9 mouse cellular contexts compared by ENCODE assay signal in the genomic region with DNA sequence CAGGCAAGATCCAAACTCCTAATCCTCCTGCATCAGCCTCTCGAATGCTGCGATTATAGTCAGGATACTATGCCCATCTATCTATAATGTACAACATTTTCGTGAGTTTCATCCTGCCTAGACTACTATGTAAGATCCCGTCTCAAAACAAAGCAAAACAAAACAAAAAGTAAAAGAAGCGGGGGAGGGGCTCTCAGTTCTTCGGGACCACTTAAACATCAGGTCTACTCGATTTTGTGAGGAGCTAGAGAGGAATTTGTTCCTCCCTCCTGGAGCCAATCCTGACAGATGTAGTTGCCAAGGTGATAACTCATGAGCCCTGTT. TPM values are rescaled to one million over a fixed set of nuclear protein-coding genes. Genes with fewer than 3 reads are reported as not detected.
DNase-seq lines count a peak whose midpoint lies in the region; ATAC-seq and TF ChIP-seq lines count a peak whose summit lies in the region.
"Had no signal": no experiment of that assay in that cellular context is flagged by ENCODE, and none has a peak within 500 bp of the region (broad histone marks: within the 10 kb centered on the region; RNA-seq: fewer than 3 reads in every experiment).

No protein-coding gene starts in this region.

- no peaks in the 10 kb centered on the region for H3K27me3 ChIP-seq in lung, embryonic 15.5 days
- no peaks in the 10 kb centered on the region for H3K27me3 ChIP-seq in limb, embryonic 11.5 days (ENCODE audit: control insufficient read depth, insufficient read depth, low read length)
- H3K27me3 ChIP-seq in neural tube, embryonic 15.5 days (replicated peaks): no peaks in the 10 kb centered on the region

- no peak for ATAC-seq in lung, embryonic 15.5 days (ENCODE audit: borderline replicate concordance, extremely low read depth, low FRiP score, low TSS enrichment)
- ATAC-seq in limb, embryonic 11.5 days (ENCODE audit: insufficient number of reproducible peaks, low FRiP score, low TSS enrichment, low read depth): no peak
- no peak; the same call in 1 of the 2 replicates for ATAC-seq in neural tube, embryonic 15.5 days (ENCODE audit: low FRiP score)

- WGBS in lung, embryonic 15.5 days: 32% methylated on average over 7 of the region's 7 CpGs
- whole genome bisulfite sequencing in limb, embryonic 11.5 days: 49% methylated on average over 7 of the region's 7 CpGs
- 47% methylated on average over 7 of the region's 7 CpGs for WGBS in neural tube, embryonic 15.5 days

- H3K4me2 ChIP-seq in lung, embryonic 15.5 days: peak overlapping the region; percentile 57
- peak overlapping the region; percentile 34 for H3K4me2 ChIP-seq in limb, embryonic 11.5 days (ENCODE audit: low read depth, severe bottlenecking)
- peak overlapping the region; percentile 45 for H3K4me2 ChIP-seq in neural tube, embryonic 15.5 days

- no peak for TF ChIP-seq POLR2A in embryonic fibroblast, embryonic 13.5 days (IDR thresholded peaks at IDR 0.05; ENCODE audit: low read depth, low read length)

- H3K4me1 ChIP-seq in lung, embryonic 15.5 days: peaks cover 7% of the 10 kb centered on the region
- no peaks in the 10 kb centered on the region; the same call in 1 of the 2 replicates for H3K4me1 ChIP-seq in embryonic fibroblast, embryonic 13.5 days (ENCODE audit: control insufficient read depth, insufficient read depth, low read length)
- H3K4me1 ChIP-seq in limb, embryonic 11.5 days (ENCODE audit: control insufficient read depth, insufficient read depth, low read length): 0 out of 2 replicates have a peak, but pooled peaks cover 3% of the 10 kb centered on the region
- peaks cover 16% of the 10 kb centered on the region for H3K4me1 ChIP-seq in neural tube, embryonic 15.5 days

- 0 out of 2 replicates have a peak overlapping the region, but pooled peaks have one; percentile 27 for H3K27ac ChIP-seq in lung, embryonic 15.5 days
- H3K27ac ChIP-seq in embryonic fibroblast, embryonic 13.5 days (ENCODE audit: insufficient read depth, low read length): no peak overlapping the region
- H3K27ac ChIP-seq in limb, embryonic 11.5 days (replicated peaks; ENCODE audit: low read depth, low read length): no peak overlapping the region
- no peak overlapping the region for H3K27ac ChIP-seq in neural tube, embryonic 15.5 days (replicated peaks)

- TF ChIP-seq CTCF in embryonic fibroblast, embryonic 13.5 days (IDR thresholded peaks at IDR 0.05; ENCODE audit: borderline replicate concordance, insufficient read depth, low read length): no peak

- DNase-seq in lung, adult 18-20 months: no peak
- DNase-seq in limb, embryonic 11.5 days (ENCODE audit: low spot score): no peak
- no peak for DNase-seq in frontal cortex, postnatal 25 days (ENCODE audit: low spot score in 2 of 2)
- DNase-seq in adrenal gland, postnatal 25 days: no peak
- no peak for DNase-seq in embryo, embryonic 10 days (ENCODE audit: low spot score)

- no peak overlapping the region for H3K9ac ChIP-seq in lung, embryonic 15.5 days
- H3K9ac ChIP-seq in limb, embryonic 11.5 days (ENCODE audit: low read length): no peak overlapping the region; the same call in 1 of the 2 replicates
- H3K9ac ChIP-seq in neural tube, embryonic 15.5 days (replicated peaks): no peak overlapping the region

- H3K36me3 ChIP-seq in lung, embryonic 15.5 days: no peaks in the 10 kb centered on the region
- no peaks in the 10 kb centered on the region for H3K36me3 ChIP-seq in limb, embryonic 11.5 days (ENCODE audit: control insufficient read depth, insufficient read depth, low read length)
- no peaks in the 10 kb centered on the region for H3K36me3 ChIP-seq in neural tube, embryonic 15.5 days

- H3K9me3 ChIP-seq in lung, embryonic 15.5 days: no peaks in the 10 kb centered on the region
- no peaks in the 10 kb centered on the region for H3K9me3 ChIP-seq in limb, embryonic 11.5 days (ENCODE audit: control insufficient read depth, low read length)
- no peaks in the 10 kb centered on the region for H3K9me3 ChIP-seq in neural tube, embryonic 15.5 days (replicated peaks)

- H3K4me3 ChIP-seq in lung, embryonic 15.5 days: peak overlapping the region; percentile 31
- peak overlapping the region; percentile 29 for H3K4me3 ChIP-seq in embryonic fibroblast, embryonic 13.5 days (ENCODE audit: insufficient read depth, low read length)
- peak overlapping the region; percentile 10 for H3K4me3 ChIP-seq in limb, embryonic 11.5 days (ENCODE audit: low read depth, low read length)
- H3K4me3 ChIP-seq in neural tube, embryonic 15.5 days (replicated peaks): 0 out of 2 replicates have a peak overlapping the region, but pooled peaks have one; percentile 3

RNA-seq across cellular contexts. Expression of a gene that starts 19.9 kb away (rescaled TPM):
- 33.5 and 34.2 TPM in 2 replicates for polyA plus RNA-seq in lung, embryonic 15.5 days (2015; fragmentation: Nextera tagmentation; extraction: Ambion mirVana)
- 31.1 and 36.4 TPM in 2 replicates for polyA plus RNA-seq in embryonic fibroblast, embryonic 13.5 days (2011; ENCODE audit: insufficient read length, low read depth, missing spikeins)
- 58.0 and 59.1 TPM in 2 replicates for polyA plus RNA-seq in limb, embryonic 11.5 days (2014; fragmentation: Nextera tagmentation; extraction: Ambion mirVana)
- polyA plus RNA-seq in neural tube, embryonic 15.5 days (2015; fragmentation: Nextera tagmentation; extraction: Ambion mirVana): 6.2 and 10.9 TPM in 2 replicates
- total RNA-seq in adrenal gland, postnatal 25 days (2021): 26.4 and 28.8 TPM in 2 replicates

RNA-seq across cellular contexts. Expression of a gene that starts 34.2 kb away (rescaled TPM):
- polyA plus RNA-seq in lung, embryonic 15.5 days (2015; fragmentation: Nextera tagmentation; extraction: Ambion mirVana): 1.6 and 2.2 TPM in 2 replicates
- polyA plus RNA-seq in embryonic fibroblast, embryonic 13.5 days (2011; ENCODE audit: insufficient read length, low read depth, missing spikeins): 1.8 and 2.2 TPM in 2 replicates
- 0.33 and 1.8 TPM in 2 replicates for polyA plus RNA-seq in limb, embryonic 11.5 days (2014; fragmentation: Nextera tagmentation; extraction: Ambion mirVana)
- polyA plus RNA-seq in neural tube, embryonic 15.5 days (2015; fragmentation: Nextera tagmentation; extraction: Ambion mirVana): 2.9 and 3.2 TPM in 2 replicates
- not detected in 2 replicates for total RNA-seq in adrenal gland, postnatal 25 days (2021)
- total RNA-seq: left cerebral cortex, postnatal 36 days had no signal
